Mouse (Mus musculus) CH12.LX (cell line): Measurements from ENCODE around the gene Muc3a. TPM values are rescaled to one million over a fixed set of nuclear protein-coding genes. Genes with fewer than 3 reads are reported as not detected.

Experiments used
- DNase-seq: peaks from one replicate; pipeline ENCODE4 v3.0.0-alpha.2; 2013; ENCODE audit errors: extremely low read depth
- H3K27ac ChIP-seq: 2 replicates; pipeline ENCODE4 v1.5.1; 2012; ENCODE audit warnings: low read depth, mild to moderate bottlenecking, control low read depth, moderate library complexity; ENCODE audit not compliant: insufficient read depth
- H3K27me3 ChIP-seq: replicated peaks from 2 replicates; pipeline ENCODE3; 2012; ENCODE audit warnings: inconsistent platforms
- H3K36me3 ChIP-seq, 2 experiments: replicated peaks in 1 of 2; 2 replicates each; pipeline versions ENCODE3 to v1.6.1; 2012; ENCODE audit warnings: inconsistent platforms in 1 of 2, low read length in 1 of 2, mild to moderate bottlenecking in 1 of 2, mixed read lengths in 1 of 2, moderate library complexity in 1 of 2; ENCODE audit not compliant: control insufficient read depth in 1 of 2, insufficient read depth in 1 of 2
- H3K4me1 ChIP-seq, 2 experiments: 2 replicates each; pipeline ENCODE4 v1.6.1; 2012; ENCODE audit warnings: inconsistent platforms in 1 of 2, moderate library complexity in 1 of 2; ENCODE audit not compliant: insufficient read depth in 2 of 2, control insufficient read depth in 1 of 2
- H3K4me2 ChIP-seq: 2 replicates; pipeline ENCODE4 v1.6.1; 2012; ENCODE audit warnings: low read depth, mild to moderate bottlenecking, control low read depth; ENCODE audit not compliant: poor library complexity, insufficient read depth, severe bottlenecking
- H3K4me3 ChIP-seq, 3 experiments: fragments of 150-350 bp in 1 of 3; sonication (generic) in 1 of 3; replicated peaks in 1 of 3; 2 replicates each; pipeline versions ENCODE3 to v1.5.1; 2011 to 2012; ENCODE audit warnings: low read depth in 2 of 3, low read length in 2 of 3, mild to moderate bottlenecking in 2 of 3, moderate library complexity in 2 of 3, control low read depth in 1 of 3, improper control_type of control experiment in 1 of 3, inconsistent platforms in 1 of 3, mixed read lengths in 1 of 3; ENCODE audit not compliant: poor library complexity in 1 of 3
- H3K79me2 ChIP-seq: replicated peaks from 2 replicates; pipeline ENCODE4 v1.6.1; 2012; ENCODE audit warnings: mild to moderate bottlenecking, moderate library complexity; ENCODE audit not compliant: control insufficient read depth, poor library complexity, insufficient read depth, severe bottlenecking; ENCODE audit errors: extremely low read depth
- H3K9ac ChIP-seq: 2 replicates; pipeline ENCODE4 v1.6.1; 2012; ENCODE audit warnings: low read depth, mild to moderate bottlenecking, control low read depth, moderate library complexity; ENCODE audit not compliant: insufficient read depth
- H3K9me3 ChIP-seq: replicated peaks from 2 replicates; pipeline ENCODE3; 2012; ENCODE audit warnings: low read length, inconsistent platforms, mixed read lengths
- BHLHE40 ChIP-seq: IDR thresholded peaks from 2 replicates; pipeline ENCODE4 v1.6.1; 2011; ENCODE audit warnings: mild to moderate bottlenecking, low read depth, low read length, improper control_type of control experiment
- ETS1 ChIP-seq: conservative IDR thresholded peaks from 2 replicates; pipeline ENCODE4 v1.6.1; 2012; ENCODE audit warnings: low read depth, mild to moderate bottlenecking, inconsistent platforms, low read length, improper control_type of control experiment, moderate library complexity
- JUN ChIP-seq: IDR thresholded peaks from 2 replicates; pipeline ENCODE4 v1.6.1; 2011; ENCODE audit warnings: low read depth, mild to moderate bottlenecking, low read length, improper control_type of control experiment, moderate library complexity; ENCODE audit not compliant: insufficient read depth
- KAT2A ChIP-seq: IDR thresholded peaks from 2 replicates; pipeline ENCODE4 v1.6.1; 2012; ENCODE audit warnings: low read length, improper control_type of control experiment, inconsistent platforms; ENCODE audit not compliant: insufficient replicate concordance
- MAFK ChIP-seq: IDR thresholded peaks from 2 replicates; pipeline ENCODE4 v1.6.1; 2011; ENCODE audit warnings: low read length, improper control_type of control experiment; ENCODE audit not compliant: insufficient replicate concordance
- MAX ChIP-seq: IDR thresholded peaks from 2 replicates; pipeline ENCODE4 v1.6.1; 2011; ENCODE audit warnings: low read length, improper control_type of control experiment
- MEF2A ChIP-seq: IDR thresholded peaks from 2 replicates; pipeline ENCODE4 v1.6.1; 2014; ENCODE audit warnings: low read depth, mild to moderate bottlenecking, inconsistent platforms, low read length, improper control_type of control experiment, borderline replicate concordance
- MYC ChIP-seq: IDR thresholded peaks from 2 replicates; pipeline ENCODE4 v1.6.1; 2011; ENCODE audit warnings: low read depth, mild to moderate bottlenecking, improper control_type of control experiment, low read length
- NELFE ChIP-seq: IDR thresholded peaks from 2 replicates; pipeline ENCODE4 v1.6.1; 2011; ENCODE audit warnings: low read depth, low read length, improper control_type of control experiment
- PAX5 ChIP-seq: IDR thresholded peaks from 2 replicates; pipeline ENCODE4 v1.6.1; 2012; ENCODE audit warnings: low read length, inconsistent platforms, mixed read lengths
- POLR2A ChIP-seq: IDR thresholded peaks from 2 replicates; pipeline ENCODE4 v1.6.1; 2011; ENCODE audit warnings: low read depth, mild to moderate bottlenecking, improper control_type of control experiment, low read length
- SIN3A ChIP-seq: IDR thresholded peaks from 2 replicates; pipeline ENCODE4 v1.6.1; 2012; ENCODE audit warnings: low read length, improper control_type of control experiment, inconsistent platforms
- SMC3 ChIP-seq: IDR thresholded peaks from 2 replicates; pipeline ENCODE4 v1.6.1; 2011; ENCODE audit warnings: low read depth, low read length, improper control_type of control experiment
- TBP ChIP-seq: conservative IDR thresholded peaks from 2 replicates; pipeline ENCODE4 v1.6.1; 2011; ENCODE audit warnings: low read depth, low read length, improper control_type of control experiment
- TCF12 ChIP-seq: IDR thresholded peaks from 2 replicates; pipeline ENCODE4 v1.6.1; 2014; ENCODE audit warnings: low read depth, mild to moderate bottlenecking, inconsistent platforms, low read length, improper control_type of control experiment
- UBTF ChIP-seq: IDR thresholded peaks from 2 replicates; pipeline ENCODE4 v1.6.1; 2012; ENCODE audit warnings: low read depth, mild to moderate bottlenecking, inconsistent platforms, low read length, improper control_type of control experiment, moderate library complexity
- USF1 ChIP-seq: IDR thresholded peaks from 2 replicates; pipeline ENCODE4 v1.6.1; 2014; ENCODE audit warnings: low read depth, mild to moderate bottlenecking, inconsistent platforms, low read length, improper control_type of control experiment
- USF2 ChIP-seq: conservative IDR thresholded peaks from 2 replicates; pipeline ENCODE4 v1.6.1; 2011; ENCODE audit warnings: low read depth, low read length, improper control_type of control experiment
- ZKSCAN1 ChIP-seq: IDR thresholded peaks from 2 replicates; pipeline ENCODE4 v1.6.1; 2012; ENCODE audit warnings: low read depth, inconsistent platforms, low read length, improper control_type of control experiment, borderline replicate concordance
- ZMIZ1 ChIP-seq: IDR thresholded peaks from 2 replicates; pipeline ENCODE4 v1.6.1; 2012; ENCODE audit warnings: low read depth, mild to moderate bottlenecking, inconsistent platforms, low read length, improper control_type of control experiment
- dilution Hi-C: fragments of 300-500 bp; cut with MboI; formaldehyde crosslinking; loops from 2 replicates; pipeline ENCODE4 v1.14.3; 2020; ENCODE audit warnings: low sequenced_read_pairs; ENCODE audit not compliant: extremely low pct_unique_long_range_greater_than_20kb, extremely low pct_ligation_motif_present
- in situ Hi-C: fragments of 300-500 bp; cut with MboI; formaldehyde crosslinking; loops from 3 replicates; pipeline ENCODE4 v1.14.3; 2019; ENCODE audit warnings: low sequenced_read_pairs, low pct_ligation_motif_present, low pct_unique_long_range_greater_than_20kb, mixed read lengths
- polyA plus RNA-seq: library from polyadenylated mRNA; unstranded; fragments of >175 nt; gene quantifications from 2 replicates; pipeline ENCODE4 v1.2.1, GENCODE M21; 2012; ENCODE audit warnings: low read depth; ENCODE audit not compliant: insufficient read length
- total RNA-seq, 2 experiments: library from RNA; depleted of rRNA; stranded (reverse); fragments of 300-350 nt in 1 of 2; fragments of >200 nt in 1 of 2; gene quantifications; 2 replicates each; pipeline ENCODE4 v1.2.3; 2012 to 2014

Muc3a gene
- total RNA-seq (2012; rRNA removed) (not detected in 2 replicates), total RNA-seq (2014; rRNA removed) (not detected in 2 replicates), polyA plus RNA-seq (not detected in 2 replicates)

GRCm38 (mm10) chr5:137212289-137212688, at the start of gene Muc3a:
Gene Muc3a, minus strand, starts transcription at chr5:137212389.
- Histone ChIP-seq H3K4me3 (no peak within 1 kb of the TSS), H3K4me1 (0 out of 4 replicates have a peak, but pooled peaks cover 0 to 3% of the 10 kb centered on the region in 2 experiments), H3K36me3 (no peaks in the 10 kb centered on the region), H3K4me2 (no peak within 1 kb of the TSS), H3K27me3 (peaks cover 36% of the 10 kb centered on the region), H3K9me3 (no peaks in the 10 kb centered on the region), H3K27ac (no peak within 1 kb of the TSS), H3K9ac (no peak within 1 kb of the TSS), H3K79me2 (no peaks in the 10 kb centered on the region)
- no peak for DNase-seq
- TF ChIP-seq PAX5 (no peak), JUN (no peak), TBP (no peak), USF1 (no peak), POLR2A (no peak), MAX (no peak), UBTF (no peak), KAT2A (no peak), TCF12 (no peak), SMC3 (no peak), ZKSCAN1 (no peak), MYC (no peak), SIN3A (no peak), NELFE (no peak)
- in situ Hi-C loops (no loop called here), dilution Hi-C loops (no loop called here)

DNA sequence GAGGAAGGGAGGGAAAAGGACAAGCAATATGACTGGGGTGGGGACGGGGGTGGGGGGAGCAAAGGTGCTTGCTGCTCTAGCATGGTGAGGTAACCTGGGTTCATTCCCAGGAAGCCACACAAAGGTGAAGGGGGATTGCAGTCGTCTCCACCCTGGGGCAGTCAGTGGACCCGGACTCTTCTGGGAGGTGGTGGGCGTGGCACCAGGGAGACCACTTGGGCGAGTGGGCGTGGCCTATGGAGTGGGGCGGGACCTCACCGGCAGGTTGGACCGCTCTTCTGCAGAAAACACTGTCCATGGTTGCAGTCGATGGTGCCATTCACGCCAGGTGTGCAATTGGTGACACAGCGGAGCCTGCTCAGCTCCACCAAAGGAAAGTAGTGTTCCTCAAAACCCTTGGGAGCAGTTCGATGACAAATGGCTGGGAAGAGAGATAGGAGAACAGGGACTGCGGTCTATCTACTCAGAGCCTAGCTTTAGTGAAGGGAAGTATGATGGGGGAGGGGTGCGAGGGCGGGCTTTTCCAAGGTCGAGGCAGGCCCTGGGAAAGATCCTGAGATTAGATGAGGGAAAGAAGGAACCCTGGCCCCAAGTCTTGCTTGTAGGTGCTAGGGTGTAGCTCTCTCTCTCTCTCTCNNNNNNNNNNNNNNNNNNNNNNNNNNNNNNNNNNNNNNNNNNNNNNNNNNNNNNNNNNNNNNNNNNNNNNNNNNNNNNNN, 917 bp downstream of the Muc3a start:
- Histone ChIP-seq H3K4me1 (0 out of 4 replicates have a peak, but pooled peaks cover 0 to 3% of the 10 kb centered on the region in 2 experiments), H3K27ac (no peak overlapping the region), H3K79me2 (no peaks in the 10 kb centered on the region), H3K36me3 (no peaks in the 10 kb centered on the region), H3K9me3 (no peaks in the 10 kb centered on the region), H3K4me3 (no peak overlapping the region), H3K4me2 (no peak overlapping the region), H3K9ac (no peak overlapping the region), H3K27me3 (peaks cover 47% of the 10 kb centered on the region)
- TF ChIP-seq ZMIZ1 = no peak
- TF ChIP-seq BHLHE40 = no peak
- TF ChIP-seq MAFK = no peak
- no peak for TF ChIP-seq MEF2A
- no peak for TF ChIP-seq ETS1
- no peak for TF ChIP-seq USF2
- no peak for TF ChIP-seq ZKSCAN1
- dilution Hi-C loops (no loop called here), in situ Hi-C loops (no loop called here)
- no peak for DNase-seq
